Mouse (Mus musculus) ES-Bruce4 (cell line): Measurements from ENCODE around the gene Fli1. TPM values are rescaled to one million over a fixed set of nuclear protein-coding genes. Genes with fewer than 3 reads are reported as not detected.

Experiments used
- H3K27ac ChIP-seq: 2 replicates; pipeline ENCODE4 v1.5.1; 2012; ENCODE audit warnings: low read length, inconsistent platforms; ENCODE audit not compliant: insufficient read depth
- H3K27me3 ChIP-seq: 2 replicates; pipeline ENCODE4 v1.6.1; 2012; ENCODE audit warnings: mild to moderate bottlenecking, low read length, inconsistent platforms; ENCODE audit not compliant: control insufficient read depth, poor library complexity, insufficient read depth, severe bottlenecking
- H3K36me3 ChIP-seq: 2 replicates; pipeline ENCODE4 v1.6.1; 2012; ENCODE audit warnings: inconsistent platforms, mild to moderate bottlenecking, low read length, moderate library complexity; ENCODE audit not compliant: control insufficient read depth, poor library complexity, insufficient read depth, severe bottlenecking
- H3K4me1 ChIP-seq: one replicate; pipeline ENCODE4 v1.8.1; 2011; ENCODE audit warnings: low read length; ENCODE audit not compliant: control insufficient read depth, insufficient read depth
- H3K4me3 ChIP-seq: 2 replicates; pipeline ENCODE4 v1.5.1; 2011; ENCODE audit warnings: low read depth, mild to moderate bottlenecking, low read length
- H3K9ac ChIP-seq: 2 replicates; pipeline ENCODE4 v1.6.1; 2012; ENCODE audit warnings: low read depth, mild to moderate bottlenecking, inconsistent platforms; ENCODE audit not compliant: poor library complexity, severe bottlenecking
- H3K9me3 ChIP-seq: replicated peaks from 2 replicates; pipeline ENCODE4 v1.6.1; 2012; ENCODE audit warnings: mild to moderate bottlenecking, low read length, inconsistent platforms; ENCODE audit not compliant: control insufficient read depth, poor library complexity, insufficient read depth, severe bottlenecking
- CTCF ChIP-seq: IDR thresholded peaks from one replicate; pipeline ENCODE4 v1.8.1; 2011; ENCODE audit warnings: low read depth, low read length
- EP300 ChIP-seq: IDR thresholded peaks from 2 replicates; pipeline ENCODE4 v1.6.1; 2011; ENCODE audit warnings: low read depth, low read length; ENCODE audit not compliant: insufficient read depth
- POLR2A ChIP-seq: IDR thresholded peaks from one replicate; pipeline ENCODE4 v1.8.1; 2011; ENCODE audit warnings: low read length; ENCODE audit not compliant: insufficient read depth
- polyA plus RNA-seq: library from polyadenylated mRNA; stranded (reverse); fragments of >200 nt; gene quantifications from 2 replicates; pipeline ENCODE4 v1.2.4, GENCODE M21; 2011; ENCODE audit warnings: low read depth; ENCODE audit not compliant: missing spikeins, insufficient read depth, insufficient read length

The Fli1 gene
- polyA plus RNA-seq, 1 experiment, result not detected

DNA sequence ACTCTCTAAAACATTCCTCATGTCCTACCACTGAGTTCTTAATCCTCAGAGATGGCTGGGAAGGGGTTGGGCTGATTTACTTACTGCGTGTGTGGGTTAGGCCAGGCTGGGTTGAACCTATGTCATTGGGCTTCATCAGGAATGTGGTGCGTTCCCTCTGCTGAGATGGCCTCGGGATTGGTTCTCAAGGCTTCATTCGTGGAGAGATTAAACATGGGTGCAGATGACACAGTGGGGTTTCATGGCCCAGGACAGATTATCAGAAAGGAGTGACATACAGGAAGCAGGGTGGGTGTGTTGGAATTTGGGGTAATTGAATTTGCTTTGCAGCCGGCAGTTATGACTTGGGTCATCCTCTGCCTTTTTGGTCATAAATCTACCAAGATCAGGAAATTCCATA, 131.2 kb downstream of the Fli1 start:
- Histone ChIP-seq H3K36me3 (no peaks in the 10 kb centered on the region), H3K27ac (no peak overlapping the region), H3K9ac (no peak overlapping the region), H3K4me1 (no peaks in the 10 kb centered on the region), H3K9me3 (no peaks in the 10 kb centered on the region), H3K4me3 (no peak overlapping the region), H3K27me3 (peaks cover 8% of the 10 kb centered on the region; the same call in 1 of the 2 replicates)
- TF ChIP-seq EP300 (no peak), CTCF (no peak), POLR2A (no peak)

GRCm38 (mm10) chr9:32410671-32411070, 132.0 kb downstream of the Fli1 start:
- Histone ChIP-seq H3K4me3 (no peak overlapping the region), H3K36me3 (no peaks in the 10 kb centered on the region), H3K9me3 (no peaks in the 10 kb centered on the region), H3K9ac (no peak overlapping the region), H3K27me3 (peaks cover 8% of the 10 kb centered on the region; the same call in 1 of the 2 replicates), H3K4me1 (no peaks in the 10 kb centered on the region), H3K27ac (no peak overlapping the region)
- no peak for TF ChIP-seq POLR2A

DNA sequence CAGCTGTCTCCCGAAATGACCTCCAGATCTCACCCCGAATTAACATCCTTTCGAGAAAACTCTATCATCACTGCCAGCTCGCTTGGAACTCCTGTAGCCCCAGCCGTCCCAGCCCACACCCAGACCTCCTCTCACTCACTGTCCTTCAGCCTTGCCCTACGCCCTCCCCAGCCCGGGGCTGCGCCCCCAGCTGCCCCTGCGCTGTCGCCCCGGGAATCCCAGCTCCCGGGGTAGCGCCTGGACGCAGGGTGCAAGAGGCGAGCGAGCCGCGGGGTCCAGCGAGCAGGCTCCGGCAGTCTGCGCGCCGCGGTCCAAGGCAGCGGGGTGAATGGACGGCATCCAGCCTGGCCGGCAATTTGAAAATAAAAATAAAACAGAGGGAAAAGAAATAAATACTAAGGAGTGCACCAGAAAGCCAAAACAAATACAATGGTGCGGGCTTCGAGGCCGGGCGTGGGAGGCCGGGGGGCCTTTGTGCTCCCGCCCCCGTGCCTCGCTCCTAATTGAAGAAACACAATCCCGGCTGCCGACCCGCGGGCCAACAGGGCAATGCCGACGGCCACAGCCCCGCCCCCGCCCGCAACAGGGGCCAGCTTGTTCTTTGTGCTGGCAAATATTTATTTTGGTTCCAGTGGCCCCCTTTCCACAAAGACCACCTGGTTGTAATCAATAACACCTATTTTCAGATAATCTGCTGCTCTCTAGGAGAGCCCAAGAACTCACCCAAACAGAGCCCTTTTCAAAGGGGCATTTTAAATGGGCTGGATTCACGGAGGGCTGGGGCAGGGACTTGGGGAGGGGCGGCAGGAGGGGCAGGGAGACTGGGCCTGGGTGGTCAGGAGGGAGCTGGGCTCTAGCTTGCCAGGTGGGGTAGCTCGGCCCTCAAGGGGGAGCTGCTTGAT, 133.3 kb downstream of the Fli1 start:
- Histone ChIP-seq H3K9ac (peak overlapping the region; percentile 62), H3K4me3 (peak overlapping the region; percentile 50), H3K27me3 (peaks cover 8% of the 10 kb centered on the region; the same call in 1 of the 2 replicates), H3K9me3 (no peaks in the 10 kb centered on the region), H3K27ac (no peak overlapping the region), H3K4me1 (no peaks in the 10 kb centered on the region), H3K36me3 (no peaks in the 10 kb centered on the region)
- TF ChIP-seq EP300 (no peak), CTCF (no peak)

GRCm38 (mm10) chr9:32408730-32409059, 134.0 kb downstream of the Fli1 start:
- TF ChIP-seq CTCF (no peak), POLR2A (no peak), EP300 (no peak)
- H3K9me3 ChIP-seq, result no peaks in the 10 kb centered on the region
- H3K36me3 ChIP-seq, result no peaks in the 10 kb centered on the region
- no peak overlapping the region for H3K27ac ChIP-seq
- peak overlapping the region; percentile 62; the same call in 1 of the 2 replicates for H3K9ac ChIP-seq
- peaks cover 8% of the 10 kb centered on the region; the same call in 1 of the 2 replicates for H3K27me3 ChIP-seq
- H3K4me1 ChIP-seq, result no peaks in the 10 kb centered on the region
- H3K4me3 ChIP-seq, result peak overlapping the region; percentile 50

DNA sequence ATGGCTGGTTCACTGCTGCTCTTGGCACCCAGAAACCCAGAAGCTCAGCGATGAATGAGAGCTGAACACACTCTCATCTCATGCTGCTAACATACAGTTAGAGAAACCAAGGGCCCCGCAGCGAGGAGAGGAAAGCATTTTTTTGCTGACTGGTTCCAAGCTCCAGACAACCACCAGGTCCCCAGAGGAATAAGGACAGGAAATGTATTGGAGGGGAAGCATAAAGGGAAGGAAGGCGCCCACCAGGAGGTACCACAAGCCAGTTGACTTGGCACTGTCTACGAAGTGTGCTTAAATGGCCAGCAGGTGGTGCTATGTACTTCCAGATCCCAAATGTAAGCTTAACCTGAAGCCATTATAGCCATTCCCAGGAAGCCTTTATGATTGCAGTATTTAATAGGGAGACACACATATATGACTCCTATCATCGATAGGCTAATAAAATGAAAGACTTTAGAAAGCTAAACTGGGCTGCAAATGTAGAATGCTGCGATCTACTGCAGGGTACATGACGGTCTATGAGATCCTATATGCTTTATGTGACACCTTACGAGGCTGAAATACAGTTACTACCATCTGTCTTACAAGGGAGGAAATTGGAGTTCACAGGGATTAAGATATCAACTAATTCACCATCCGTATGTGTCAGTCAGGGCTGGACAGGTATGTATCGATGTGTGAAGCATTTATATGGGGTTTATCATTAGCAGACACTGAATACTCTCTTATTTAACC, 137.3 kb downstream of the Fli1 start:
- peak; percentile 57 for TF ChIP-seq CTCF
- no peak for TF ChIP-seq EP300
- TF ChIP-seq POLR2A, result no peak
- Histone ChIP-seq H3K36me3 (no peaks in the 10 kb centered on the region), H3K4me1 (no peaks in the 10 kb centered on the region), H3K27me3 (peaks cover 8% of the 10 kb centered on the region; the same call in 1 of the 2 replicates), H3K9me3 (no peaks in the 10 kb centered on the region), H3K27ac (no peak overlapping the region), H3K9ac (no peak overlapping the region), H3K4me3 (no peak overlapping the region)

- H3K9me3 ChIP-seq, result no peaks in the 10 kb centered on the region
- no peak overlapping the region for H3K9ac ChIP-seq
- H3K4me1 ChIP-seq, result no peaks in the 10 kb centered on the region
- H3K27ac ChIP-seq, result no peak overlapping the region
- H3K27me3 ChIP-seq, result no peaks in the 10 kb centered on the region
- H3K36me3 ChIP-seq, result no peaks in the 10 kb centered on the region
- H3K4me3 ChIP-seq, result no peak overlapping the region
- no peak for TF ChIP-seq POLR2A
- no peak for TF ChIP-seq EP300
- TF ChIP-seq CTCF, result no peak
Measured at GRCm38 (mm10) chr9:32400662-32401161, 141.9 kb downstream of the Fli1 start.
